Mouse (Mus musculus) heart, postnatal 25 days (tissue): ENCODE measurements around the gene Gm9195. TPM values are rescaled to one million over a fixed set of nuclear protein-coding genes. Genes with fewer than 3 reads are reported as not detected.

Source experiments
- DNase-seq: peaks from one replicate; pipeline ENCODE4 v3.0.0; 2022; ENCODE audit warnings: low spot score
- intact Hi-C: fragments of 180-260 bp; cut with DNase I; formaldehyde crosslinking; loops from one replicate; pipeline ENCODE4 v1.15.1; 2025
- total RNA-seq, 2 experiments: library from RNA; stranded (reverse); gene quantifications; 2 replicates each; pipeline ENCODE4 v1.2.3; 2021

Gene Gm9195
- not detected for total RNA-seq

DNA sequence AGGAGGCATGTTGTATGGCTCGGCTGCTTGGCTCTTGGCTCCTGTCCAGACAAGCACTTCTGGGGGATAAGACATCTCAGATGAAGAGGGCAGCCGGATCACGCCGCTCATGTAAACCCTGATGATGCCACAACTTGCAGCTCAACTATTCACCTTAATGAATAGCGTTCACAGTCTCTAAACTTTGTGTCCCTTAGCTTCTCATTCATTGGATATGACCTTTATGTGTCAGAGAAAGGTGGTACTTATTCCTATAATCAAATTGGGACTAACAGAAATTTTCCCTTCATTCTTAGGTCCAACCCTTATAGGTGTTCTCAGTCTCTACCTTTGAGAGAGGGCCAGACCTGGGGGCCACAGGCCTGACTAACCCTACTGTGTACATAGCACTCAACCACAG lies at the start of gene Gm9195:
Gene Gm9195, minus strand, starts transcription at position 101 of the 400 bp plus-strand sequence.
- intact Hi-C loops = no loop called here
- no peak for DNase-seq

DNA sequence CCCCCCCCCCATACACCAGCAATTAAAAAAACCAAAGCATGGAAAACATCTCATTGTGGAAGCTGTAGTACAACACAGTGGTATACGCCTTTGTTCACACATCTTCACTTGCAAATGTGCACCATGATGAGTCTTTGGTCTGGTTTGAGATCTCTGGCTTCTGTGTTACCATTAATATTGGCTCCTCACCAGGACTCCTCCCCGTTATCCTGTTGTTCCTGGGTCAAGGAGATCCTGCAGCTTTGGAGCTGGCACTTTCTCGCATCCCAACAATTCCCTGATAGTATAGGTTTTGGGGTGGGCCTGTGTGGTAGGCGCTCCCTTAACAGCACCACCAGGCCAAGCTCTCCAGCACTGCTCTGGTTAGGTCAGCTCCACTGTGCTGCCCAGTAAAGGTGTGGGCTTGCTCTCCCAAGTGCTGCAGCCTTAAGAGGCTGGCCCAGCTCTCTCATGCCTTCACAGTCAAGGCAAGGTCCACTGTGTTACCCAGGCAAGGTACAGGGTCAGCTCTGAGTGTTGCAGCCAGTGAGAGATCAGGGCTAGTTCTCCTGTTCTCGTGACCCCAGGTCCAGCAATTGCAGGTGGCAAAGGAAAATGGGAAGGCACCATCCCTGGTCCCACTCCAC lies 44.9 kb upstream of the Gm9195 start:
- intact Hi-C loops = no loop called here
- DNase-seq = no peak

DNA sequence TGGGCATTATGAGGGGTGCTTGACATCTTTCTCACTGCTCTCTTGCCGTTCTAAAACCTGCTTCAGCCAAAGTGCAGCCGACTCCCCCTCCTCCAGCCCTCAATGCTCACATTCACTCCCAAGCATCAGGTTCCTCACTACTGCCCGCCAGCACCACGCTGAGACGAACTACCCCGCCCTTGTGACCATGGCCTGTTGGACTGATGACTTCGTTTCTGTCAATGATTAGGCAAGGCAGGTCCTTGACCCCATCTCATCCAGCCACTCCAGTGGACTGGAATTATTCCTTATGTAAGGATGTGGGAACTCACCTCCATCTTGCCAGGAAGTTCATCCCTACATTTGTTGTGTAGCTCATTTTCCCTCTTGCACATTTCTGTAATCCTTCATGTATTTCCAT lies 42.2 kb upstream of the Gm9195 start:
- no peak for DNase-seq

DNA sequence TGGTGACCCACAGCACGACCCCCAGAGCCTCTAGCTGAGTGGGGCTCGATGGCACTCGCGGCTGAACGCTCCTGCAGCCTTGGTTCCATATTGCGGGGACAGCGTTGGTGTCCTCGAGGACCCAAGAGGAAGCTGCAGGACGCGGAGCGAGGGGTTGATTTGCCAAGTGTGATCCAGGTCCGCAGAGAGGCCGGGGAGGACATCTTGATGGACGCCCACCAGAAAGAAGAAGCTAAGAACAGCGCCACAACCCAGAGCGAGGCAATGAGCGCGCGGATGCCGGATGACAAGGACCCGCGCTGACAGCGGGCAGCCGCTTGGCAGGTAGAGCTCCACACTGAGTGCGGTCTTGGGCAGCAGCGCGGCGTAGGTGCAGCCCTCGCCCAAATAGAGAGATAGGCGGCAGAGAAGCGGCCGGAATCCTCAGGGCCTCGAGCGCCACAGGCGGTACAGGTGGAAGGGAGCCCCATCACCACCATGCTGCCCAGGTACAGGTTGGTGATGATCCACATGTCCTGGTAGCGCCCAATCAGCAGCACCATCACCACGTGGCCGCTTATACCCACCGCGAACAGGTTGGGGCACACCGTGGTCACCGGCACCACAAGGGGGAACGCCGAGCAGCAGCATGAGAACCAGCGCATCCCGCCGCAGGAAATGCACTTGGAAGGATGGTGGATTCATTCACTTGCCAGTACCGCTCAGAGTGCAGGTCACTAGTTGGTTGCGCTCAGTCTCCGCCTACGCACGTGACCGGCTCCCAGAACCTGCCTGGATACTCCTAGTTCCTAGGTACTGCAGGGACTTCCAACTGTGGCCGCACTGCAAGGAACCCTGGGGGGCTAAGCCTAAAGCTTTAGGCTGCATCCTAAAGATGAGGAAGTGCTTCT lies 40.6 kb upstream of the Gm9195 start:
- no peak for DNase-seq
- intact Hi-C loops = no loop called here

More for the DNA sequence above, 42.2 kb upstream of the Gm9195 start:
- intact Hi-C loops = no loop called here

DNA sequence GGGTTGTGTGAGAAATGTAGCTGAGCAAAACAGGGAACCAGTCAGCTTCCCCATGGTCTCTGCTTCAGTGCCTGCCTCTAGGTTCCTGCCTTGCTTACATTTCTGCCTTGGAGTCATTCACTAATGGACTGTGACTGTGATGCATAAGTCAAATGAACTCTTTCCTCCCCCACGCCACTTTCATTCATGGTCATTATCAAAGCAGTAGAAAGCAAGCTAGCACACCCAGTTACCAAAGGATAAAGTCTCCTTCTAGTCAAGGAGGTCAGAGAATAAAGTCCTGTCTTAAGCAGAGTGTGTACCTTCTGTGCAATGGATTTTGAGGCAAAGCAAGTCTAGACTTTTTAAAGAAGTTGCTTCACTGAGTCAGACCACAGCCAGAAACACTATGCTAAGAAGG lies 35.5 kb upstream of the Gm9195 start:
- intact Hi-C loops = no loop called here
- no peak for DNase-seq

DNA sequence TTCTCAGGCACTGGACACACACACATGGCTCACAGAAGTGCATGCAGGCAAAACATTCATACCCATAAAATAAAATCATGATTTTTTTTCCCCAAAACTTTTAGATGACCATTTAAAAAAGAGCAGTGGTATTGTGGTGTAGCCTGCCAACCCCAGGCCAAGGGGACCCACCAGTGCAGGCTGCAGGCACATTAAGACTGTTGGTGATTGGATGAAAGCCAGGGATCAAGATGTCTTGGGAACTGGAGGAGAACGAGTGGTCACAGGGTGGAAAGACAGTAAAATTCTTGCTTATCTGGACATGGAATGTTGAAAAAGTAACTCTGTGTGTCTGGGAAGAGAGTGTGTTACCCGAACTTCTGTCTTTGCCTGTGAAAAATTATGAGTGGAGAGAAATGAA lies 27.9 kb upstream of the Gm9195 start:
- DNase-seq = no peak
- intact Hi-C loops = loop anchor here (5.0 kb wide), 1 partner anchor 142 kb away; no protein-coding TSS in a partner anchor

DNA sequence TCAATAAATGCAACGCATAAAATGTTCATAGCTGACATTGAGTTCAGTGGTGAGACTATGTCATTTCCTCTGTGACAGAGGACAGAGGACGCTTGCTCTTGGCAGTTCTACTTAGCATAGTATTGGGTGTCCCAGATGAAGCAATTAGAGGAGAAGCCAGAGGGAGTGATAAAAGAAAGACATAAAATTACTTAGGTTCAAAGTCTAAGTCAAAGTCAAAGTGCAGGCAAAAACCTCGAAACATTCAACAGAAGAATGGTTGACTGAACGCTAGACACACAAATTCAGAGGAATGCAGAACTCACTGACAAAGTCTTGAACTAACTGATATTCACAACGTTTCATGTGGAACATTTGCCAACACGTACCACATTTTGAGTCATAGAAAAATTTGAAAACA lies 27.1 kb upstream of the Gm9195 start:
- intact Hi-C loops = loop anchor here (5.0 kb wide), 1 partner anchor 141 kb away; no protein-coding TSS in a partner anchor
- DNase-seq = no peak

DNA sequence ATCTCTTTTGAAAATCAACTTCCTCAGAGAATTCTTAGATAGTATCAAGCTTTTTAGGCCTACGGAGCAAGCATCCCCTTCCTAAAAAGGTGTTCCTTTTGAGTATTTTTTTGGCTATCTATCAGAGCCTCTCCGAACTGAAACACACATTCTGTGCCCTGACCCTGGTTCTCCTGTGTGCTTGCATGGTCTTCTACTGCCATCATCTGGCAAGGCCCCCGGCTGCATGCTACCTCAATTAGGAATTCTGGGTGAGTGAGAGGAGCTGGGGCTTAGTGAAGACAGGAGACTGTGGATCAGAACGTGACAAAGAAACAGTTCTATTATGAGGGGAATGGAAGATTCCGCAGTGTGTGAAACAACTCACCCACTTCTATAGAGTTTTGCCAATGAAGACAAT lies 24.7 kb upstream of the Gm9195 start:
- intact Hi-C loops = loop anchor here (5.0 kb wide), 1 partner anchor 139 kb away; no protein-coding TSS in a partner anchor

DNA sequence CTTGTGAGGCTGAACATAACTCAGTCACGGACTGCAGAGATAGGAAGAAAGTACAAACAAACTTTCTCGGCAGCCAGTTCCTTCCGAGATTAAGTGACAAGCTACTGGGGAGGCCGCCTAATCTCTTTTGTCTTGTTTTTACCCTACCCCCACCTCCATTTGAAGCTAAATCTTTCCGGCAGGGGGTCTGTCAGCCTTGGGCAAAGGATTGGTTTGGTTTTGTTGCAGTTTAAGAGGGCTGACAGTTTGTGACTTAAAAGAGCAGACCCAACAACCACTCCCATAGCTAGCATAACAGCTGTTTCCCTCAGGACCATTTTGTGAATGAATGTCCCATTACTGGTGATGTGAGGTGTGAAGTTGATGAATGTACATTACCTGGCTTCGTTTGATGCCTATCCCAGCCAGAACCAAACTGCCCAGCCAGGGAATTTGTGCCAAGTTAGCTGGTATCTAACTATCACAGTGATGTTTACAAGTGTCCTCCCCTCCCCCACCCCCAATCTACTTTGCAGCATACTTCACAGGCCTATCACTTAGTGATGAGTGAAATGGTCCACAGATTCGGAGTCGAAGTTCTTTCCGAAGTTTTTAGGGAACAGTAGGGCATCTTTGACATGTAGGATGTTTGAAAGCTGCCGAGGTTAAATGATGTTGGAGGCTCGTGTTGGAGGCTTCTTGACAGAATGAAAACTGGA lies 15.2 kb upstream of the Gm9195 start:
- no peak for DNase-seq
- intact Hi-C loops = no loop called here

More for the DNA sequence above, 24.7 kb upstream of the Gm9195 start:
- DNase-seq = no peak

DNA sequence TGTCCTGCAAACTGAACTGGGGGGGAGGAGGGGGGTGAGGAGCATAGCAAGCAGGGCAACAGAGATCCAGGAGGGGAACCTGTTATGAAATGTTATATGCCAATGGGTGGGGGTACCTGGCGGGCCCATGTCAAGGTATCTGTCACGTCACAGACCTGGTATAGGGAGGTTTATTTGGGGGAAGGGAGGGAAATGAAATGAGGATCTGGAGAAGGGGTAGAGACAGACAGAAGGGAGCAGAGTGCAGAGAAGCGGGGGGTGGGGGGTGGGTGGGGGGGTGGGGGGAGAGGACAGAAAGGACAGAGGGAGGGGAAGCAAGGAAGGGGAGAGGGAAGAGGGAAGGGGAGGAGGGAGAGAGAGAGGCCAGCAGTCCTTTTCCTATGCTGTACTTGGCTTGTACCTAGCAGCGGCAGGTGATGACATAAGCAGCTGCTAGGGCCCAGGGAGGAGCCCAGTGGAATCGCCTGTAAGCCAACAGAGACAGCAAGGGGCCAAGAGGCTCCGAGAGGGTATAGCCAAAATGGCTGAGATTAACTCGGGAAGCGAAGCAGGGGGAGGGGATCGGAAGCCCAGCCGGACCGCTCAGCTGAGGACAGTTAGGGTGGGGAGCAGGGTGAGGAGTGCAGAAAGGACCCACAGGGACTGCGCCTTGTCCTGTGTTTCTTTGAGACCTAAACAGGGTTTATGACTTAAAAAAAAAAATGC lies 14.5 kb upstream of the Gm9195 start:
- intact Hi-C loops = no loop called here
- no peak for DNase-seq

DNA sequence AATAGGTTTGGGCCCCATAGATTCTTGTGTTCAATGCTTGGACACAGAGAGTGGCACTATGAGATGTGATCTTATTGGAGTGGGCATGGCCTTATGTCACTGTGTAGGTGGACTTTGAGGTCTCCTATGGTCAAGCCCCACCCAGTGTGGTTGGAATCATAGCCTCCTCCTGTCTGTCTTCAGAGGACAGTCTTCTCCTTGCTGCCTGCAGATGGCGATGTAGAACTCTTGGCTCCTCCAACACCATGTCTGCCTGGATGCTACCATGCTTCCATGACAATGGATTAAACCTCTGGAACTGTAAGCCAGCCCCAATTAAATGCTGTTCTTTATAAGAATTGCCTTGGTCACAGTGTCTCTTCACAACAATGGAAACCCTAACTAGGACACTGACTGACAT lies 13.3 kb upstream of the Gm9195 start:
- no peak for DNase-seq
- intact Hi-C loops = no loop called here

DNA sequence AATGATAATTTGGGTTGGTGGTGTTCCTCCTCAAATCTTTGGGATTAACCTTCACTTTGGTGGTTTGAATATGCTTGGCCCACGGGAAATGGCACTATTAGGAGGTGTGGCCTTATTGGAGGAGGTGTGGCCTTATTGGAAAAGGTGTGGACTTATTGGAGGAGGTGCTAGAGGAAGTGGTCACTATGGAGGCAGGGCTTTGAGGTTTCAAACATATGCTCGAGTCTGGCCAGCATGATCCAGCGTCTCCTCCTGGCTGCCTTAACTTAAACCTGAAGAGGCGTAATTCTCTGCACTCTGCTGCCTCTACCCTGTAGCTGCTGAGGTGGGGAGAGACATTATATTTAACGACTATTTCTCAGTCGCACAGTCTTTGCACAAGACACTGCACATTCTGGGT lies 11.6 kb upstream of the Gm9195 start:
- intact Hi-C loops = no loop called here
- DNase-seq = no peak

DNA sequence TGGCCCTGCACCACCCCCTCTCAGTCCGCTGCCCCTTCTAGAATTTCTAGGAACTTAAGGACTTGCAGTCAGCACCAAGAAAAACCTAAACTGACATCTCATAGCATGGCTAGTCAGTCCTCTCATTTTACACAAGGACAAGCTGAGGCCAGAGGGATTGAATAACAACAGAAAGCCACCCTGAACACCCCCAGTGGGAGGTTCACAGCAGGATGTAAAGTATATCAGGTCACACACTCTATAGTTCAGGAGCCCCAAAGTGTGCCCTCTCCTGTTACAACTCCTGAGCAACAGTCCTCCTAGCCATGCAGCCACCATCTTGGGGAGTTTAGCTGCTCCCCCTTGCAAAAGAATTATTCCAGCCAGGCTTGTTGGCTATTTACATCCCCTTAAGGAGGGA lies 2.1 kb upstream of the Gm9195 start:
- intact Hi-C loops = no loop called here
- no peak for DNase-seq

DNA sequence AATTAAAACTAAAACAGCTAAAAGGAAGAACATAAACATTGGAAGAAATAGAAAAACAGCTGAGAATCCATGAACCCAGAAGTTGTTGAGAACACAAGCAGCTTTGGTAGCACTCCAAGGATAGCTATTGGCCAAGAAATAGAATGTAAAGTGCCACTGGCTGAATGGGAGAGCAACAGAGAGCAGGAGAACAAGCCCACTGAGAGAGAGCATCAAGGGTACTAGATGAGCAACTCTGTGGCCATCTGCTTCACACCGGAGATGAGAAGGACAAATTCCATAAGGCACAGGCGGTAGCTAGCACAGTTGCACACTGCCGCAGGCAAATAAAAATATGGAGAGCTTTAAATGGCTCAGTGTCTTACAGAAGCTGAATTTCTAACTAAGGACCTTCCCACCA lies 1.3 kb downstream of the Gm9195 start:
- DNase-seq = no peak
- intact Hi-C loops = no loop called here

DNA sequence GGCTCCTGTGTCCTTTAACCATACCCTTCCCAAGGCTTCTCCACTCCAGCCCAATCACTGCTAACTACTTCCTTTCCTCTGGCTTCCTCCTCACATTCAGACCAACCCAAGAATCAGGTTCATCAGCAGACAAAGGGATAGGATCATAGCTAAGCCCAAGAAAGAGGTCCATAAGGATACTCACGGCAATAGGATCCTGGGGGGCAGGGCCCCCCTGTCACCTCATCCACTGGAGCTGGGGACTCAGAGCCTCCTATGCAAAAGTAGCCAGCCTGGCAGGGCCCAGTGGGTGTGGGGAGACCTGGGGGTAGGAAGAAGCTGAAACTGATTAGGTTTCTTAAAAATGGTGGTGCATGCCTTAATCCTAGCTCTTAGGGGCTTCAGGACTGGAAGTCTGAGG lies 17.1 kb downstream of the Gm9195 start:
- intact Hi-C loops = no loop called here

DNA sequence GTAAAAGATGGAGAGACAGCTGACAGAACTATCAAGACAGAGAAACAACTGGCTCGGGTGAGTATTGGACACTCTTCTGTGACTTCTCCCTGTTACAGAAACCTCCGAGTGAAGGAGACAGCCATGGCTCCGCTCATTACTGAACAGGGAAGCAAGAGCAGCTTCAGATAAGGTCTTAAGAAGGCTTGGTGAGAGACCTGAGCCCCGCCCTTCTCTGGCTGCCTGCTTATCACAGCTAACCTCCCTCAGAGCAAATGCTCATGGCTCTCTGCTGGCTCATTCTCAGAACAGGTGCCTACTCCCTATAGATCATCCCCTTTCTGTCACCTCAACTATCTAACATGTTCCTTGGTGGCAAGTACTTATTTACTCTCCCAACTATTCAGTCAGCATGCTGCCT lies 23.2 kb downstream of the Gm9195 start:
- no peak for DNase-seq
- intact Hi-C loops = no loop called here

More for the DNA sequence above, 17.1 kb downstream of the Gm9195 start:
- no peak for DNase-seq

DNA sequence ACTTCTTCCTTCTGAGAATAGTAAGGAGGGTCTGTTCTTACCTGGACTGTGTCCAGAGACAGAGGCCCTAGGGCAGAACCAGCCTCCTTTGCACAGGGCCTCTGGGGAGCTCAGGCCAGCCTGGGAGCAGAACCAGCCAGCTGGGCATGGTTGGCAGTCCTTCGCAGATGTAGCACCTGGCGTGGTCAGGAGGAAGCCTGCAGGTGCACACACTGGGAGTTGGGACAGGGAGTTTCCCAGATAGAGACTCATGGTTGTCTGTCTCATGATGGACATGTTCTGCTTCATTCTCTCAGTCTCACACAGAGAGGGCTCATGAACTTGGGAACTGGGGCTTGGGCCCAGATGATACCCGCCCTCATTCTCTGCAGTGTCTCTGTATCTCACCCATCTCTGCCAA lies 25.3 kb downstream of the Gm9195 start:
- DNase-seq = no peak
- intact Hi-C loops = no loop called here

DNA sequence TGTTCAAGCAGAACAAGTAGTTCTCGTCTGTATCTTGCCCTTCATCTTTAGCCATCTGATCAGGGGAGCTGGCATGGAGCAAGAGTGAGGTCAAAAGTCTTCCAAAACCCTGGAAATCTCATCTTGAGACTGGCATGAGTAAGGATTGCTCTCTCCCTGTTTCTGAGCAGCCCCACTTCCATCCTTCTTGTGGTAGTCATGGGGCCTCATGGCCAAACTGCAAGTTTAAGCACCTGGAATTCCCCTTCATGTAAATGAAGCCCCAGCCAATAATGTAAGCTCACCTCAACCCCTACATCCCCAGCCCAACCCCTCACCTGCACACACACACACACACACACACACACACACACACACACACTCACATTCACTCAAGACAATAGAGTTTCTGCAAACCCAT lies 30.0 kb downstream of the Gm9195 start:
- no peak for DNase-seq
- intact Hi-C loops = no loop called here

DNA sequence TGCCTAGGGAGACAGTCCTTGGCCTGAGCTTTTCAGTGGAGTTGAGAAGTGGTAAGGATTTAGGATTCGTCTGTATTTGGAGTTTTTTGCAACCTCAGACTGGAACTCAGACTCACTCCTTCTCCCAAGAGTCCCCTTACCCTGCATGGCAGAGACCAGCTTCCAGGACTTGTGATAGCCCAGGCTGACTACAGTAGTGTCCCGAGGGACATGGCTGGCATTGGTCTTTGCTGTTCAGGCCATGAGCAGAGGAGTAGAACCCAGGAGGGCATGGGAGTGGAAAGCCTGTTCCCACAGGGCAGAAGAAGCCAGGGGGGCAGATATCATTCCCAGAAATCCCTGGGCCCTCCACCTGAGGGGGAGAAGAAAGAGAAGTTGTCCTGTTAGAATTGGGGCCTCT lies 31.3 kb downstream of the Gm9195 start:
- no peak for DNase-seq
- intact Hi-C loops = no loop called here

DNA sequence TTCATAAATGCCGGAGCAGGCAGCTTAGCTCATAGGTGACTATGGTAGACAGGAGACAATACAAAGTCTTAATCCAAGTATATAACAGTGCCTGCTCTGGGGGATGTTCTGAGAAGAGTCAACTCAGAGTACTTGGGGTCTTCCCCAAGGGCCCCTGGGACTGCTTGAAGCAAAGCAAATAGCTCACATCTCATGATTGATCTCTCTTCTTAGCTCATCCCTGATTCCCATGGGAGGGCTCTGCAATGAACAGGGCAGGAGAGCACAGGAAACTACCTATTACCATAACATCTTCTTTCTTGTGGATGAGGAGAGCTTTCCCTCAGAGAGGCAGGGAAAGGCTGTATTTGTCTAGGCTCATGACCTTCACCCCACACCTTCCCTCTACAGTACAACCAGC lies 32.7 kb downstream of the Gm9195 start:
- DNase-seq = no peak
- intact Hi-C loops = no loop called here
